Mouse (Mus musculus) midbrain, embryonic 12.5 days (tissue): ENCODE results near the gene Cavin1. TPM values are rescaled to one million over a fixed set of nuclear protein-coding genes. Genes with fewer than 3 reads are reported as not detected.

Source experiments
- ATAC-seq: fragments of 200-750 bp; cut with Nextera tagmentation; 2 replicates; pipeline ENCODE4 v1.8.0; 2017; ENCODE audit warnings: low read depth, moderate TSS enrichment, moderate library complexity; ENCODE audit not compliant: low FRiP score
- H3K27ac ChIP-seq: fragments of 300-500 bp; sonication (generic); replicated peaks from 2 replicates; pipeline ENCODE4 v1.5.1; 2016; ENCODE audit warnings: mild to moderate bottlenecking
- H3K27me3 ChIP-seq: fragments of 300-500 bp; sonication (generic); 2 replicates; pipeline ENCODE4 v1.6.1; 2016; ENCODE audit warnings: mild to moderate bottlenecking
- H3K36me3 ChIP-seq: fragments of 300-500 bp; sonication (generic); 2 replicates; pipeline ENCODE4 v1.6.1; 2016
- H3K4me1 ChIP-seq: fragments of 300-500 bp; sonication (generic); 2 replicates; pipeline ENCODE4 v1.6.1; 2016
- H3K4me2 ChIP-seq: fragments of 300-500 bp; sonication (generic); replicated peaks from 2 replicates; pipeline ENCODE4 v1.6.1; 2016; ENCODE audit warnings: mild to moderate bottlenecking, moderate library complexity
- H3K4me3 ChIP-seq: fragments of 300-500 bp; sonication (generic); 2 replicates; pipeline ENCODE4 v1.5.1; 2016; ENCODE audit warnings: mild to moderate bottlenecking
- H3K9ac ChIP-seq: fragments of 300-500 bp; sonication (generic); replicated peaks from 2 replicates; pipeline ENCODE4 v1.6.1; 2016; ENCODE audit warnings: mild to moderate bottlenecking, moderate library complexity
- H3K9me3 ChIP-seq: fragments of 300-500 bp; sonication (generic); 2 replicates; pipeline ENCODE4 v1.6.1; 2016; ENCODE audit warnings: mild to moderate bottlenecking
- WGBS: fragments of 180-500 bp; shearing (Covaris S2); methylation state at CpG from one replicate; pipeline ENCODE4 v1.1.7; 2016; 5-methylcytosine and 5-hydroxymethylcytosine counted together
- polyA plus RNA-seq: library from polyadenylated mRNA; unstranded; fragments of >200 nt; fragmentation: Nextera tagmentation; extraction: Ambion mirVana; gene quantifications from 2 replicates; pipeline ENCODE4 v1.2.1, GENCODE M21; 2016

Gene Cavin1
- polyA plus RNA-seq, 1 experiment from 2014 or later = 51.0 TPM

DNA sequence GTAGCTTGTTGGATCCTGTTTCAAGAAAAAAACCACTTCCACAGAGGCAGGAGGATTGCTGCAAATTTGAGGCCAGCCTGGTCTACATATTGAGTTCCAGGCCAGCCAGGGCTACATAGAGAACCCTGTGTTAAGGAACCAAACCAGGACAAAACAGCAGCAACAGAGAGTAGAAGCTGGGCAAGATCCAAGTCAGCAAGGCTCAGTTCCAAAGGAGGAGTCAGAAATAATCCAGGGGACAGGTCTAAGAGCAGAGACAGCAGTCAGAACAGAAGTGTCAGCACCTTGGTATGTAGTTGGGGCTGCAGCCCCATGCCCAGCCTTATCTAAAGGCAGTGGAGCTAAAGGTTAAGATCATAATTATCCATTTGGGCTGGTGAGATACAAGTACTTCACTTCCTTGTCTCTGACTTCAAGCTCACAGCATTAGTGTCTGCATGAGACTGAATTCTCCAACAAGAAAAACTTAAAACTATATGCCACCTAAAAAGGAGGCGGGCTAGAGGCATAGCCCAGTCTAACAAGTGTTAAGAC is 46.2 kb downstream of the Cavin1 start:
- Histone ChIP-seq H3K9me3 (no peaks in the 10 kb centered on the region), H3K9ac (no peak overlapping the region), H3K4me3 (no peak overlapping the region), H3K4me1 (no peaks in the 10 kb centered on the region), H3K27me3 (no peaks in the 10 kb centered on the region), H3K4me2 (no peak overlapping the region), H3K36me3 (no peaks in the 10 kb centered on the region), H3K27ac (no peak overlapping the region)
- no peak for ATAC-seq
- WGBS = 82% methylated on average over 1 of the region's 1 CpGs

- Histone ChIP-seq H3K36me3 (no peaks in the 10 kb centered on the region), H3K4me2 (no peak overlapping the region), H3K27ac (no peak overlapping the region), H3K27me3 (no peaks in the 10 kb centered on the region), H3K4me1 (no peaks in the 10 kb centered on the region), H3K4me3 (no peak overlapping the region), H3K9me3 (no peaks in the 10 kb centered on the region), H3K9ac (no peak overlapping the region)
- 90% methylated on average over 4 of the region's 4 CpGs for WGBS
- no peak for ATAC-seq
Measured at GRCm38 (mm10) chr11:100920887-100921624, 49.6 kb downstream of the Cavin1 start.

DNA sequence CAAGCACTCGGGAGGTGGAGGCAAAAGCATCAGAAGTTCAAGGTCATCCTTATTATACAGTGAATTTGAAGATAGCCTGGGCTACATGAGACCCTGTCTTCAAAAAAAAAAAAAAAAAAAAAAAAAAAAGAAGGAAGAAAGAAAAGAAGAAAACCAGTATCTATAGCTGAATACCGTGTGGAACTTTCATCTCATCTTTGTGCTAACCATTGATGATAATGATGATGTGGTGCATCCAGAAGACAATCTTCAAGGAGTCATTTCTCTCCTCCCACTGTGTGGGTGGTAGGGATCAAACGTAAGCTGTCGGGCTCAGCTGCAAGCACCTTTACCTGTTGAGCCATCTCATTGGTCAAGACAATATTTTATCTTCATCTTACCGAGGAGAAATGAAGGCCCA is 52.7 kb downstream of the Cavin1 start:
- Histone ChIP-seq H3K4me1 (no peaks in the 10 kb centered on the region), H3K27me3 (no peaks in the 10 kb centered on the region), H3K4me2 (no peak overlapping the region), H3K4me3 (no peak overlapping the region), H3K9ac (no peak overlapping the region), H3K9me3 (no peaks in the 10 kb centered on the region), H3K36me3 (no peaks in the 10 kb centered on the region), H3K27ac (no peak overlapping the region)
- no peak for ATAC-seq
- WGBS = 90% methylated on average over 5 of the region's 5 CpGs

DNA sequence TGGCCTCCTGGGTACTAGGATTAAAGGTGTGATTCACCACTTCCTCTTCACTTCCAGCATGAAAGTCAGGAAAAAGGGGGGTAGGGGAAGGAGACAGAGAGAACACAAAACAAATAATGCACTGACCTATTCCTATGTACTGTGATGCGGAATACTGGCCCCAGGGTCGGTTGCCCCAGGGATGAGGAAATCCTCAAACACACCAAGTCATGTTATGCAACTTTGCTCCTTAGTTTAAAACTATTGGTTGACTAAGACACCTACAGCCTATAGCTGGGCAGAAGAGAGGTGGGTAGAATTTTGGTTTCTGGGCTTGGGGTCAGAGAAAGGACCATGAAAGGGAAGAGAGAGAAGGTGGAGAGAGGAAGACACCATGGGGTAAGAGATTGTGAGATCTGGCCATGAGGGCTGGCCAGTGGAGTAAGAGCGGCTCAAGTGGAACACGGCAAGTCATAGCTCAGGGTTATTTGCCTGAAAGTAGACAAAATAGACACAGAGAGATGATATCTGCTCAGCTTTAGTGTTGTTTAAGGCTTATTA is 54.2 kb downstream of the Cavin1 start:
- H3K36me3 ChIP-seq = no peaks in the 10 kb centered on the region
- no peaks in the 10 kb centered on the region for H3K9me3 ChIP-seq
- no peak overlapping the region for H3K27ac ChIP-seq
- H3K4me3 ChIP-seq = no peak overlapping the region
- no peak overlapping the region for H3K4me2 ChIP-seq
- H3K4me1 ChIP-seq = no peaks in the 10 kb centered on the region
- WGBS = 92% methylated on average over 4 of the region's 4 CpGs
- ATAC-seq = no peak
- no peaks in the 10 kb centered on the region for H3K27me3 ChIP-seq
- no peak overlapping the region for H3K9ac ChIP-seq

DNA sequence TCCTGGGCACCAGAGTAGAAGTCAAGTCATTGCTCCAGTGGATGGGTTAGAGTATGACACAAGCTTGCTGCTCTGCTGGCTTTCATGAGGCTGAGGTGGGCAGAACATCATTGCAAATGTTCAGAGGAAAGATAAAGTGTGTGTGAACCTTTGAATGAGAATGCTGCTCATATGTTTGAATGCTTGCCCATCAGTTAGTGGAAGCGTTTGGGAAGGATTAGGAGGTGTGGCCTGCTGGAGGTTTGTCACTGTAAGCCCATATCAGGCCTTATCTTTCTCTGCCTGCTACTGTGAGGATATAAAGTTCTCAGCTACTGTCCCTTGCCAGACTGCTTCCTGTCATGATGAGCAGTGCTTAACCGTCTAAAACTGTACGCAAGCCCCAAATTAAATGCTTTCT is 55.6 kb downstream of the Cavin1 start:
- ATAC-seq = no peak
- WGBS = 93% methylated on average over 3 of the region's 3 CpGs
- H3K4me3 ChIP-seq = no peak overlapping the region
- no peaks in the 10 kb centered on the region for H3K4me1 ChIP-seq
- no peaks in the 10 kb centered on the region for H3K27me3 ChIP-seq
- no peaks in the 10 kb centered on the region for H3K36me3 ChIP-seq
- no peaks in the 10 kb centered on the region for H3K9me3 ChIP-seq
- no peak overlapping the region for H3K4me2 ChIP-seq
- H3K27ac ChIP-seq = no peak overlapping the region
- no peak overlapping the region for H3K9ac ChIP-seq

- ATAC-seq = no peak
- H3K4me3 ChIP-seq = no peak overlapping the region
- 92% methylated on average over 5 of the region's 5 CpGs for WGBS
- H3K9me3 ChIP-seq = no peaks in the 10 kb centered on the region
- H3K4me1 ChIP-seq = no peaks in the 10 kb centered on the region
- H3K36me3 ChIP-seq = no peaks in the 10 kb centered on the region
- no peak overlapping the region for H3K27ac ChIP-seq
- H3K27me3 ChIP-seq = no peaks in the 10 kb centered on the region
- H3K4me2 ChIP-seq = no peak overlapping the region
- H3K9ac ChIP-seq = no peak overlapping the region
Measured at GRCm38 (mm10) chr11:100914415-100914814, 56.3 kb downstream of the Cavin1 start.

- no peaks in the 10 kb centered on the region for H3K4me1 ChIP-seq
- no peaks in the 10 kb centered on the region for H3K9me3 ChIP-seq
- H3K36me3 ChIP-seq = 0 out of 2 replicates have a peak, but pooled peaks cover 8% of the 10 kb centered on the region
- 91% methylated on average over 17 of the region's 17 CpGs for WGBS
- H3K27ac ChIP-seq = no peak overlapping the region
- H3K4me2 ChIP-seq = no peak overlapping the region
- no peaks in the 10 kb centered on the region for H3K27me3 ChIP-seq
- no peak for ATAC-seq
- H3K9ac ChIP-seq = no peak overlapping the region
- no peak overlapping the region for H3K4me3 ChIP-seq
Measured at GRCm38 (mm10) chr11:100912401-100913155, 58.1 kb downstream of the Cavin1 start.

GRCm38 (mm10) chr11:100908567-100908966 is 62.1 kb downstream of the Cavin1 start:
- Histone ChIP-seq H3K27ac (no peak overlapping the region), H3K9ac (no peak overlapping the region), H3K36me3 (peaks cover 21% of the 10 kb centered on the region; the same call in 1 of the 2 replicates), H3K9me3 (no peaks in the 10 kb centered on the region), H3K27me3 (no peaks in the 10 kb centered on the region), H3K4me1 (no peaks in the 10 kb centered on the region), H3K4me3 (no peak overlapping the region), H3K4me2 (no peak overlapping the region)
- 90% methylated on average over 9 of the region's 9 CpGs for WGBS
- no peak for ATAC-seq

DNA sequence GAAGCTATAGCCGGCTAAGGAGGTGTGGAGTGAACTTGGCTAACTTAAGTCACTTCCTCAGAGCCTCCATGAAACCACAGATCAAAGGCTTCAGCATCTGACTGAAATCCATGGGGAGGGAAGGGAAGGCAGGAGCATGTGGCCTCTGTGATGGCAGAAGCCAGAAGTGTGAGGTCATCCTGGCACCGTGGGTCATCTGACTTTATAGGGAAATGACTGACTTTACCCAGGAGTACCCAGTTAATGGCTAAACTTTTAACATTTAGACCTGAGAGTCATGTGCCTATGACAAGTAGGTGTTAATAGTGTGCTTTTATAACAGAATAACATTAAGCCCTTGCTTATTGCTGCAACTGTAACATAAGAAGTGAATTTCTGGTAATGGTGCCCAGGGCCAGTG is 62.6 kb downstream of the Cavin1 start:
- Histone ChIP-seq H3K36me3 (peaks cover 26% of the 10 kb centered on the region), H3K27ac (no peak overlapping the region), H3K4me3 (no peak overlapping the region), H3K9me3 (no peaks in the 10 kb centered on the region), H3K27me3 (no peaks in the 10 kb centered on the region), H3K4me1 (no peaks in the 10 kb centered on the region), H3K4me2 (no peak overlapping the region), H3K9ac (no peak overlapping the region)
- 87% methylated on average over 2 of the region's 2 CpGs for WGBS
- no peak for ATAC-seq

- Histone ChIP-seq H3K4me1 (no peaks in the 10 kb centered on the region), H3K9me3 (peaks cover 4% of the 10 kb centered on the region; the same call in 1 of the 2 replicates), H3K4me2 (no peak overlapping the region), H3K4me3 (no peak overlapping the region), H3K27ac (no peak overlapping the region), H3K27me3 (no peaks in the 10 kb centered on the region), H3K9ac (no peak overlapping the region), H3K36me3 (peaks cover 33% of the 10 kb centered on the region)
- WGBS = 83% methylated on average over 4 of the region's 4 CpGs
- no peak for ATAC-seq
Measured at GRCm38 (mm10) chr11:100906885-100907284, 63.8 kb downstream of the Cavin1 start.
